Mouse (Mus musculus) c-Kit-positive CD71-positive TER-119-negative erythroid progenitor cells, embryonic 14.5 days (primary cell): ENCODE measurements around the gene Pfkfb1.

Experiments
- DNase-seq: peaks from one replicate; pipeline ENCODE4 v3.0.0-alpha.2; 2013; ENCODE audit warnings: low read depth

Pfkfb1 gene

DNA sequence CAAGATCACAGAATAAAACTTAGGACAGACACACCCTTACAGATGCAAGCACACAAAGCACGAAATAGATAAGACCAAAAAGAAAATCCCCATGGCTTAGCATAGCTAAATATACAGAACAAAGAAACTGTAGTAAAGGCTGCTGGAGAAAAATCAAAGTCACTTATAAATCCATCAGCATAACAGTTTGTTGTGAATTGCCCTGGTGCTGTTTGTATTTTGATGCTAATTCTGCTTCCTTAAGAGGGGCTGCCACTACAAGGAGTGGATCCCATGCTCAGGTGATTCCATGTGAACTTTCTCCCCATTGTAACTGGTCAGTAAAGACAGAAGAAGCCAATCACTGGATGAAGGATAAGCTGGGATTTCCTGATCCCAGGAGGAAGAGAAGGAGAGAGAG lies 89.5 kb downstream of the Pfkfb1 start:
- DNase-seq = no peak
